Mouse (Mus musculus) forebrain, embryonic 13.5 days (tissue): Measurements from ENCODE around the gene Polr3h. TPM values are rescaled to one million over a fixed set of nuclear protein-coding genes. Genes with fewer than 3 reads are reported as not detected.

Experiments
- ATAC-seq: fragments of 200-750 bp; cut with Nextera tagmentation; 2 replicates; pipeline ENCODE4 v1.8.0; 2017
- H3K27ac ChIP-seq: fragments of 300-500 bp; sonication (generic); 2 replicates; pipeline ENCODE4 v1.5.1; 2015; ENCODE audit warnings: inconsistent platforms, mild to moderate bottlenecking, moderate library complexity
- H3K27me3 ChIP-seq: fragments of 300-500 bp; sonication (generic); 2 replicates; pipeline ENCODE4 v1.6.1; 2015; ENCODE audit warnings: mild to moderate bottlenecking, inconsistent platforms
- H3K36me3 ChIP-seq: fragments of 300-500 bp; sonication (generic); 2 replicates; pipeline ENCODE4 v1.6.1; 2015; ENCODE audit warnings: mild to moderate bottlenecking, inconsistent platforms; ENCODE audit not compliant: poor library complexity, severe bottlenecking
- H3K4me1 ChIP-seq: fragments of 300-500 bp; sonication (generic); 2 replicates; pipeline ENCODE4 v1.6.1; 2015; ENCODE audit warnings: inconsistent platforms
- H3K4me2 ChIP-seq: fragments of 300-500 bp; sonication (generic); 2 replicates; pipeline ENCODE4 v1.6.1; 2015; ENCODE audit warnings: inconsistent platforms, mild to moderate bottlenecking, moderate library complexity
- H3K4me3 ChIP-seq: fragments of 300-500 bp; sonication (generic); 2 replicates; pipeline ENCODE4 v1.5.1; 2015; ENCODE audit warnings: mild to moderate bottlenecking, inconsistent platforms
- H3K9ac ChIP-seq: fragments of 300-500 bp; sonication (generic); 2 replicates; pipeline ENCODE4 v1.6.1; 2015; ENCODE audit warnings: mild to moderate bottlenecking, inconsistent platforms
- H3K9me3 ChIP-seq: fragments of 300-500 bp; sonication (generic); replicated peaks from 2 replicates; pipeline ENCODE4 v1.6.1; 2016; ENCODE audit warnings: inconsistent platforms
- WGBS: fragments of 180-500 bp; shearing (Covaris S2); methylation state at CpG from one replicate; pipeline ENCODE4 v1.1.7; 2015; 5-methylcytosine and 5-hydroxymethylcytosine counted together
- polyA plus RNA-seq: library from polyadenylated mRNA; unstranded; fragments of >200 nt; fragmentation: Nextera tagmentation; extraction: Ambion mirVana; gene quantifications from 2 replicates; pipeline ENCODE4 v1.2.1, GENCODE M21; 2015

The Polr3h gene
- polyA plus RNA-seq, 1 experiment from 2014 or later: 86.0 TPM

DNA sequence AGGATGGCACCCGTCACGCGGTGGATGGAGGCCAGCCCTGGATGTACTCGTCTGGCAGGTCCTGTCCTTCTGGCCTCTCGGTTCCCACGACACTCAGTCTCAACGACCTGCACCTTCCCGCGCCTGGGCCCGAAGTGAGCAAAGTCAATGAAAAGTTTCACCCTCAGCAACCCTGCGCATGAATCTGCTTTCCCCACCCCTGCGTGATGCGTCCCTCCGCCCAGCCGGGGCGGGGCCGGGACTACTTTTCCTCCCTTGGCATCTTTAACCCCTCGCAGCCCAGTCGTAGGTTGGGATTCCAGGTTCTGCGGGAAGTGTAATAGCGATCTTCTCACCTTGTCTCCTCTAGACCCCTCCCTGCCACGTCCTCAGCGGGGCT, 67.9 kb downstream of the Polr3h start:
- Histone ChIP-seq H3K4me1 (peaks cover 41% of the 10 kb centered on the region), H3K36me3 (peaks cover 13% of the 10 kb centered on the region), H3K9me3 (no peaks in the 10 kb centered on the region), H3K9ac (peak overlapping the region; percentile 93), H3K4me2 (peak overlapping the region; percentile 97), H3K27me3 (no peaks in the 10 kb centered on the region), H3K27ac (peak overlapping the region; percentile 94), H3K4me3 (peak overlapping the region; percentile 93)
- ATAC-seq: peak; percentile 14; the same call in 1 of the 2 replicates
- WGBS: 2% methylated on average over 23 of the region's 23 CpGs

DNA sequence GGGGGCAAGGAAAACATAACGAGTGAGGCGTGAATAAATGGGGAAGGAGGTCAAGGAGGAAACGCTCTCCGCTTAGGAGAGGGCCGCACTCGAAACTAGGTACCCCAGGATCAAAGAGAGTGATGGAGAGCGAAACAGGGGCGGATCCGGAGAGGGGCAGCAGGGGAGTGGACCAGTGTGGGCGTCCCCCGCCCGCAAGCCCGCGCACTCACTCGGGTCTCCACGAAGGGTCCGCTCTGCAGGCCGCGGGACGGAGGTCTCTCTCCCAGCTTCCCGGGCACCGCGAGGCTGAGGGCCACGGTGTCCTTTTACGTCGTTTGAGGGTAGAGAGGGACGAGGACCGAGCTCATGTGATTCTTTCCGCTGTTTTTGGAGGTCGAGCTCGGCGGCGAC, 68.3 kb downstream of the Polr3h start:
- Histone ChIP-seq H3K4me1 (peaks cover 41% of the 10 kb centered on the region), H3K9ac (peak overlapping the region; percentile 93), H3K27me3 (no peaks in the 10 kb centered on the region), H3K36me3 (peaks cover 13% of the 10 kb centered on the region), H3K4me2 (peak overlapping the region; percentile 97), H3K9me3 (no peaks in the 10 kb centered on the region), H3K4me3 (peak overlapping the region; percentile 93), H3K27ac (peak overlapping the region; percentile 94)
- 0% methylated on average over 33 of the region's 33 CpGs for WGBS
- ATAC-seq: no peak

DNA sequence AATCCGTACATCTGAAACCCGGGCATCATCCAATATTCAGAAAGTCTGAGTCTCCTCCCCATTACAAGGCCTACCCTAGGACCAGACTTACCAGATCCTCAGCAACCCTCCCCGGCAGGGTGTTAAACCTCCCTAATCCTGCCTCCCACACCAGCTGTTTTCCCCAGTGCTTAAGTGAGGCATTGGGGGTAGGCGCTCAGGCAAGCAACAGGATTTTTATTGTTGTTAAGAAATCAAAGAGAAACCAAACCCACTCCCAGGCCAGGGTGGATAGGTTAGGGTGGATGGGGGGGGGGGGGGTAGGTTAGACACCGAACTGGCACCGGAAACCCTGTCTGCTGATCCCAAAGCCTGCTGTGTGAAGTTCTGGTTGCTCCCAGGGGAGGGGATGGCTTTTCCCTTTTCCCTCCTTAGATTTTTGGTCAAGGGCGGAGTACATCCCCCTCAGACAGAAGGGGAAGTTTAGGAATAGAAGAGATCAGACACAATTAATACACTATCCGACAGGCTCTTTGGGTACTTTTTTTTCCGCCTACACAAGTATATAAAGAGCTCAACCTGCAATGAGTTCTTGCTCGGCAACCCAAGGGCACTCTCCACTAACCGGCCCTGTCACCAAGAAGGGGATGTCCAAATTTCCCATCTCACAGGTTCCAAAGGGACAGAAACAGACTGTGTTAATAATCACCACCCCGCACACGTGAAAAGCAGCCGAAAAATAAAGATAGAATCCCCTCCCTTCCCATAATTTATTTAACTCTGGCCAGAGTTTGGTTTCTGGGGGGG, 68.9 kb downstream of the Polr3h start:
- WGBS: under 1% methylated on average over 14 of the region's 14 CpGs
- peaks cover 16% of the 10 kb centered on the region for H3K36me3 ChIP-seq

DNA sequence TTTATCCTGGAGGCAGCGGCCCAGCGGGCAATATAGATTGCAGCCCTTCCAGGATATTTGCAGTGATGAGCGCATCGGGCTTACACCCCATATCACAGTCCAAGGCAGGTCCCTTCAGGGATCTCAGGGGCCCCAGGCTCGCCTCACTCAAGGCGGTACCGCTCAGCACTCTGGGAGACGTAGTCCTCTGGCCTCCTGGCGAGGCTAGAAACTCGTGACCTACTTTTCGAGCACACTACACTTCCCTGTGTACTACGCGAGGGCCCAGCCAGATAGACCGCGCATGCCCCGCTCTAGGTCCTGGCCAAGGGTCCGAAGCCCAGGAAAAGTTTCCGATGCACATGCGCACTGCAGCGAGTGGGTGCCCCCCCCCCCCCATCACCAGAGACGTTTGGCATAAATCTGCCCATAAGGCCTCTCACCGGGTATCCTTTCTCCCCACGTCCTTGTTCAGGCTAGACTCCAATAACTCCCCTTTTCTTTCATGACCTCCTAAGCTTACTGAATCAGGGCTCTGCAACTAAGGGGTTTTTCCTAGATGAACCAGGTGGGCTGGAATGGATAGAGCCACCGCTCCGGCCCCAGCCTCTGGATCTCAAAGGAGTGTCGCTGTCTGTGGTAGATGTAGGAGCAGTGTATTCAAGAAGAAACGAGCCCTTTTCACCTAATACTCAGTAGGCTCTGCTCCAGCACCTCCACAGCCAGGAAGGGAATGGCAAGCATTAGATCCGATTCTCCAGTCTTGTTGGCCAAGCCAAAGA, 69.8 kb downstream of the Polr3h start:
- WGBS: under 1% methylated on average over 28 of the region's 28 CpGs
- peak; percentile 89 for ATAC-seq
- no peaks in the 10 kb centered on the region for H3K27me3 ChIP-seq
- peaks cover 41% of the 10 kb centered on the region for H3K4me1 ChIP-seq
- no peaks in the 10 kb centered on the region for H3K9me3 ChIP-seq
- peak overlapping the region; percentile 93 for H3K4me3 ChIP-seq
- peaks cover 25% of the 10 kb centered on the region for H3K36me3 ChIP-seq
- H3K9ac ChIP-seq: peak overlapping the region; percentile 93
- peak overlapping the region; percentile 97 for H3K4me2 ChIP-seq
- H3K27ac ChIP-seq: peak overlapping the region; percentile 94

More for the DNA sequence above, 68.9 kb downstream of the Polr3h start:
- peak overlapping the region; percentile 94 for H3K27ac ChIP-seq
- no peak for ATAC-seq
- H3K9ac ChIP-seq: peak overlapping the region; percentile 93
- peaks cover 41% of the 10 kb centered on the region for H3K4me1 ChIP-seq
- H3K9me3 ChIP-seq: no peaks in the 10 kb centered on the region
- H3K4me3 ChIP-seq: peak overlapping the region; percentile 93
- H3K4me2 ChIP-seq: peak overlapping the region; percentile 97
- H3K27me3 ChIP-seq: no peaks in the 10 kb centered on the region

DNA sequence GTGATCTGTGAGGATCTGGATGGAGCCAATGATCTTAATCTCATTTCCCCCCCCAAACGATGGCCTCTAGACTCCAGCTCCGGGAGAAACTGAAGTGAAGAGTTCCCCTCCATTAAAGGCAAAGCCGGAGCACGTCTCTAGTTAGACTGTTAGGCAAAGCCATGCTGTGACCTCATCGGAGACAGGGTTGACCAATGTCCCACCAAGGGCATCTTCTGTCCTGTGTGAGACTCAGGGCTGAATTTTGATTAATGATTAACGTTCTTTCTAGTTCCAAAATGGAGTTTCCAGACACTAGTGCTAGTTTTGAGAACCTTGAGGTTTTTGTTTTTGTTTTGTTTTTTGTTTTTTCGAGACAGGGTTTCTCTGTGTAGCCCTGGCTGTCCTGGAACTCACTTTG, 73.0 kb downstream of the Polr3h start:
- peaks cover 50% of the 10 kb centered on the region for H3K36me3 ChIP-seq
- 89% methylated on average over 7 of the region's 7 CpGs for WGBS
- H3K4me1 ChIP-seq: peaks cover 19% of the 10 kb centered on the region
- no peaks in the 10 kb centered on the region for H3K27me3 ChIP-seq
- H3K4me3 ChIP-seq: no peak overlapping the region
- ATAC-seq: no peak
- H3K27ac ChIP-seq: no peak overlapping the region
- no peak overlapping the region for H3K4me2 ChIP-seq
- no peaks in the 10 kb centered on the region for H3K9me3 ChIP-seq
- H3K9ac ChIP-seq: no peak overlapping the region

DNA sequence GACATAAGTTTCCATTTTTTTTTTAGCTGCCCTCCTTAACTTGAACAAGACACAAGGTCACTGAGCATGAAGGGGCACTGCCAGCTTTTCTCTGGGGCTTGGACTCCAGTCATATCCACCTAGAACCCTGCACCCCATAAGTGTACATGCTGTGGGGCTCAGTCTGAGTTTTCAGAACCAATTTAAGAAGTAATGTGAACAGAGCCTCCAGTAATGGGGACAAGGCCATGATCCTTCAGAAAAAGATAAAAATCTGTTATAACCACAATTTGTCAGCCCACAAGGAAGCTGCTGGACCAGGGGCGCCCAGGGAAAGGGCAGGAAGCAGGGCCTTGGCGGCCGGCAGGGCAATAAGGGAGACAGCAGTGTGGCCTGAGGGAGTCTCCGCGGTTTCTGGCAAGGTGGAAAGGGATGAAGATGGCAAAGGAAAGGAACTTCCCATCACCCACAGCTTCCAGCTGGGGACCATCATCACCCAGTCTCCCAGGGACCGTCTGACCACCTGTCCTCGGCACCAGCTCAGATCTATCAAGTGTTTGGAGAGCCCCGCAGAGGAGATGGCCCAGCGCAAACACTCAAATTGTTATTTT, 73.5 kb downstream of the Polr3h start:
- Histone ChIP-seq H3K9ac (no peak overlapping the region), H3K9me3 (no peaks in the 10 kb centered on the region), H3K27me3 (no peaks in the 10 kb centered on the region), H3K4me1 (peaks cover 19% of the 10 kb centered on the region), H3K4me2 (no peak overlapping the region), H3K4me3 (no peak overlapping the region), H3K27ac (no peak overlapping the region), H3K36me3 (peaks cover 54% of the 10 kb centered on the region)
- WGBS: 91% methylated on average over 9 of the region's 9 CpGs
- ATAC-seq: no peak

DNA sequence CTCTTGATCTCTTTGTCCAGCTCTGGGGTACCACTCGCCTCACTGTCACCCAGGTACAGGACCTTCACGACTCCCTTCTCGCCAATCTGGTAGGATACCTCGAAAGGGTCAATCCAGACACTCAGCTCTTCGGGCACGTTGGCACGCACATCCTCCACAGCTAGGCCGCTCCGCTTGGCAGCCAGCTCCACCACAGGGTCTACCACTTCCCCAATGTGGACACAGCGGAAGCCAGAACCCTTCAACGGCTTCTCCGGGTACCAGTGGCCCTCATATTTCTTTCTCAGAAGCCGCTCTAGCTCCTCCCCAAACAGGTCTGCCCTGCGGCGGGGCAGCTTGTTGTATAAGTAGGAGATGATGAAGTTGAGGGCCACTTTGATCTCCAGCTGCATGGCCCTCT, 74.7 kb downstream of the Polr3h start:
- Histone ChIP-seq H3K4me1 (peaks cover 13% of the 10 kb centered on the region), H3K9ac (no peak overlapping the region)

DNA sequence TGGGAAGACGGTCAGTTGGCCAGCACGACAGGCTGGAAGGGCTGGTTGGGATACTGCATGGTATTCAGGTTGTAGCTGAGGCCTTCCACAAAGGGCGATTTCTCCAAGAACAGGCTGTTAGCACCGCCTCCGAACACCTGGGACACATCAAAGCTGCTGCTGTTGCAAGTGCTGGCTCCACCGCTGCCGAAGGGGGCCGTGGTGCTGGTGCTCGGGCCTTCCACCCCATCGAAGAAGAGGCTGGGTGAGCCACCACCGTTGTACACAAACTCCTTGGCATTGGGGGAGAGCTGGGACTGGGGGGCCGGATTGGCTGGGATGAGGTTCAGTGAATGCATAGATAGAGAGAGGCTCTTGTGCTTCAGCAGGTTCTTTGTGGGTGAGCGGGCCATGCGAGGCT, 75.3 kb downstream of the Polr3h start:
- 91% methylated on average over 14 of the region's 14 CpGs for WGBS
- ATAC-seq: no peak

More for the DNA sequence above, 74.7 kb downstream of the Polr3h start:
- no peak for ATAC-seq
- H3K27me3 ChIP-seq: no peaks in the 10 kb centered on the region
- H3K4me3 ChIP-seq: no peak overlapping the region
- no peaks in the 10 kb centered on the region for H3K9me3 ChIP-seq
- no peak overlapping the region for H3K4me2 ChIP-seq
- WGBS: 93% methylated on average over 15 of the region's 15 CpGs
- peaks cover 62% of the 10 kb centered on the region for H3K36me3 ChIP-seq
- no peak overlapping the region for H3K27ac ChIP-seq

DNA sequence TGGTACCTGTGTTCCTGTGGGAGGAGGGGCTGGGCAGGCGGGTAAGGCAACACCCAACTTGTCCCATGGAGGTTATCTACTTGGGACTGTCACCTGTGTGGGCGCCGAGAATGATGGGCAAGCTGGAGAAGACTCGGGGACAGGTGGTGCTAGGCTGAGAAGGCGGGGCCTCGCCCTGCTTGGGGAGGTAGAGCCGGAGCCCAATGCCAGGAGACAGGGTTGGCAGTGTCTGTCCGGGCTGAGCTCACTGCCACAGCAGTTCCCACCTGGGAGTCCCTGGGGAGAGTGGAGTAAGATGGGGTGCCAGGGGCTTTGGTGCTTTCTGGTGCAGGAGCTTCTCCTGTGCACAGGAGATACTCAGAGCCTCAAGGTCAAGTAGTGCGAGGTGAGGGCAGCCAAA, 76.9 kb downstream of the Polr3h start:
- no peak overlapping the region for H3K4me2 ChIP-seq
- ATAC-seq: no peak
- no peak overlapping the region for H3K4me3 ChIP-seq
- H3K27ac ChIP-seq: no peak overlapping the region
- no peaks in the 10 kb centered on the region for H3K9me3 ChIP-seq
- H3K36me3 ChIP-seq: peaks cover 62% of the 10 kb centered on the region
- no peaks in the 10 kb centered on the region for H3K4me1 ChIP-seq
- H3K9ac ChIP-seq: no peak overlapping the region
- WGBS: 87% methylated on average over 9 of the region's 9 CpGs
- no peaks in the 10 kb centered on the region for H3K27me3 ChIP-seq

More for the DNA sequence above, 75.3 kb downstream of the Polr3h start:
- Histone ChIP-seq H3K27me3 (no peaks in the 10 kb centered on the region), H3K9me3 (no peaks in the 10 kb centered on the region), H3K9ac (no peak overlapping the region), H3K4me2 (no peak overlapping the region), H3K4me3 (no peak overlapping the region), H3K36me3 (peaks cover 67% of the 10 kb centered on the region), H3K4me1 (peaks cover 7% of the 10 kb centered on the region), H3K27ac (no peak overlapping the region)

DNA sequence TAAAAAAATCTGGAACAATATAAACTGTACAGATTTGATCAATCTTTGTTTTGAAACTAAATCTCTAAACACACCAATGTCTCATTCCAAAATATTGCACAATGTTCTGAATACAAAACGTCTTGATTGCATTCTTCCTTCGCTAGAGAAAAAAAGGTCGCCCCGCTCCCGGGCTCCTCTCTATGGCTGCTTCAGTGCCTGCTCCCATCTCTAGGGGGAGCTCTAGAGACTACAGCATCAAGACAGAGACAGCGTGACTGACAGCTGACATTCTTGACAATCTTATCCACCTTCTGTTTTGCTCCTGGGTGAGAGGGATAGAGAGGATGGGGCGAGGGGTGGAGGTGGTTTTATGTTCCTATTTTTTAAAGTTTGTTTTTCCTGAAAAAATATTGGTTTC, 77.7 kb downstream of the Polr3h start:
- Histone ChIP-seq H3K4me1 (no peaks in the 10 kb centered on the region), H3K9ac (no peak overlapping the region), H3K4me2 (no peak overlapping the region), H3K4me3 (no peak overlapping the region), H3K36me3 (peaks cover 55% of the 10 kb centered on the region), H3K27me3 (no peaks in the 10 kb centered on the region), H3K27ac (no peak overlapping the region), H3K9me3 (no peaks in the 10 kb centered on the region)
- no peak for ATAC-seq
- 36% methylated on average over 7 of the region's 7 CpGs for WGBS

DNA sequence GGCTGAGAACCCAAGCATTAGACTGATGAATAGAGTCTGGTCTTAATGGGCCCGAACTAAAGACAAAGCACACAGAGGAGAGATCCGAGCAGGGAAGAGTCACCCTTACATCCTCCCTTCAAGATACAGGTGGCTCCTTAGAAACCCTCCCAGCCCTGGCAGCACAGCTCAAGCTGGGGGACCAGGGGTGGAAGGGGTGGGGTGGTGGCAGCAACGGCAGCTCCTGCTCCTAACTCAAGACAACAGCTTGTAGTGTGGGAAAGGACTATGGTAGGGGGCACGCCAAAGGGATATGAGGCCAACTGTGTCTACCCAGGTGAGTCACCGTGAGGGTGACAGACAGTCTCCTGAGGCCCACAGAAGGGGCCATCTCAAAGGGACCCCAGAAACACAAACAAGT, 78.2 kb downstream of the Polr3h start:
- Histone ChIP-seq H3K4me3 (no peak overlapping the region), H3K27me3 (no peaks in the 10 kb centered on the region), H3K9ac (no peak overlapping the region), H3K27ac (no peak overlapping the region), H3K4me1 (no peaks in the 10 kb centered on the region), H3K4me2 (no peak overlapping the region), H3K9me3 (no peaks in the 10 kb centered on the region), H3K36me3 (peaks cover 55% of the 10 kb centered on the region)
- ATAC-seq: no peak
- 85% methylated on average over 5 of the region's 5 CpGs for WGBS

DNA sequence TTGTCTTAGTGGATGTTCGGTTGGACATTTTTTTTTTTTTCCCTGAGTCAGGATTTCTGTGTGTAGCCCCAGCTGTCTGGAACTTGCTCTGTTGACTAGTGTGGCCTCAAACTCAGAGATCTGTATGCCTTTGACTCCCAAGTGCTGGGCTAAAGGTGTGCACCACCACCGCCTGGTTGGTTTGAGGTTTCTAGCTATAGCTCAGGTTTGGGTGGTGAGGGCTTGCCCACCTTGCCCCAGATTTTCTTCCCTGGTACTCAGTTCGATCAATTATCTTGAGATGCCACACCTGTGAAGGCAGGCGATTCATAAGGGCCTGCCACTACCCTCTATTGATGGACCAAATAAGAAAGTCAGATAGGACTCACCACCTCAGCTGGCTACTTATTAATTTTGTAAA, 78.9 kb downstream of the Polr3h start:
- ATAC-seq: no peak
- WGBS: 95% methylated on average over 4 of the region's 4 CpGs
- H3K9ac ChIP-seq: no peak overlapping the region

More for the DNA sequence above, 78.9 kb downstream of the Polr3h start:
- Histone ChIP-seq H3K4me3 (no peak overlapping the region), H3K4me1 (no peaks in the 10 kb centered on the region), H3K27ac (no peak overlapping the region), H3K36me3 (peaks cover 52% of the 10 kb centered on the region), H3K4me2 (no peak overlapping the region), H3K9me3 (no peaks in the 10 kb centered on the region), H3K27me3 (no peaks in the 10 kb centered on the region)
